Mouse (Mus musculus) ovary, postnatal 10 days (tissue): ENCODE results near the gene Aldh16a1.
"Not testable (repeated sequence)": the region's sequence is repeated elsewhere in the genome, so short reads cannot be mapped to it uniquely, and the experiment has no call there.

Source experiments
- DNase-seq: peaks from one replicate; pipeline ENCODE4 v3.0.0; 2022; ENCODE audit warnings: low spot score

The Aldh16a1 gene

DNA sequence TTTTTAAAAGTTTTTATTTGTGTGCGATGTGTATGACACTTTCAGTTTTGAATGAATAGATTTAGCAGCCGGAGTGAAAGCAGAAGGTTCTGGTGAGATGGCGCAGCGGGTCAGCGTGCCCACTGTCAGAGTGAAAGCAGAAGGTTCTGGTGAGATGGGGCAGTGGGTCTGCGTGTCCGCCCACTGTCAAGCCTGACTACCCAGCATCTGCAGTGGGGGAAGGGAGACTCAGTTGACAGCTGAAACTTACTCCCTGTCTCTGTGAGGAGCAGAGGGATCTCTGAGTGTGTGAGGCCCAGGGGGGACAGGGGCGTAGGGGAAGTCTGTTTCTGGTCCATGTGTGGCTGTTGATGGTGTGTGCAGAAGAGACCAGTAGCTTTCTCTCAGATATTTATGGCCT lies 36.8 kb downstream of the Aldh16a1 start:
- DNase-seq = no peak

DNA sequence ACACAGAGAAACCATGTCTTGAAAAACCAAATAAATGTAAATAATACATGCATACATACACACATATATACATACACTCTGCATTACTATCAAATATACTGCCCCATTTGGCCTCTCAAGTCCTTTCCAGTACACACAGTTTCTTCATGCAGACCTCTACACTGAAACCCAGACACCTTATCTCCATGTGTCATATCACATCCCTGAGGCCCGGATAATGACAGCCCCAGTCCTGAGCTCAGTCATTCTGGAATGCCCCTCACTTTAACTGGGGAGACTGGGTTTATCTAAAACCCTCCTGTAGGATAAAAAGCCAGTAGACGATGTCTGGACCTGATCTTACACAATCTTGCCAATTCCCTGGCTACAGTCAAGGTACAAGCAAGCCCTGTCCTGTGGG lies 40.9 kb downstream of the Aldh16a1 start:
- no peak for DNase-seq

DNA sequence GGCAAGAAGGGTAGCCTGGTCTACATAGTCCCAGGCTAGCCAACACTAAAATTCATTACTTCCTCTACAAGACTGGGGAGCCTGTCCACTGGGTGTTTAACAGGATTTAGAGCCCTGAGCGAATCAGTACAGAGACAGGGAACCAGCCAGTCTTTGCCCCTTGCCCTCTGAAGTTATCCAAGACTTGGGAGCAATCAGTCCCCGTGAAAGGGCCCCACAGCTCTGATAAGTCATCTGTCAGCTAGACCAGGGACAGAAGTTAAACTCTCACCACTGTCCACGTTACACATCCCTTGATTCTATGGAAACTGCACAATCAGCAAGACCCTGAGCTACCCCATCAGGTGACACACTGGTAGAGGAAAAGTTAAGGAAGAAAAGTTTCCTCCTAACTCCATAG lies 41.9 kb downstream of the Aldh16a1 start:
- no peak for DNase-seq

DNA sequence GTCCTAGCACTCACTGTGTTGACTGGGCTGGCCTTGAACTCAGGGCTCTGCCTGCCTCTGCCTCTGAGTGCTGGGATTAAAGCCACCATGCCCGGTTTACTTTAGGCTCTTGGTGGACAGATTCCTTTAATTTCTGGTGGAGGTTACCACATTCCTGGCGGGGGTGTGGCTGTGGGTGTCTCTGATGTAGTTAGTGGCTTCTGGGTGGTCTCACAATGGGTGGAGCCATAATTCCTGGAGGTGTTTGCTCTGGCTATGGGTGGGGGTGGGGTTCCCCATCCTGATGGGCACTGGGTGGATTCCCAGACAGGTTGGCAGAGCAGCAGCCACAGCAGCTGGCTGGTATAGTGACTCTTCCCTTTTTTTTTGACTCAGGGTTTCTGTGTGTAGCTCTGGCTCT lies 42.4 kb downstream of the Aldh16a1 start:
- no peak for DNase-seq

DNA sequence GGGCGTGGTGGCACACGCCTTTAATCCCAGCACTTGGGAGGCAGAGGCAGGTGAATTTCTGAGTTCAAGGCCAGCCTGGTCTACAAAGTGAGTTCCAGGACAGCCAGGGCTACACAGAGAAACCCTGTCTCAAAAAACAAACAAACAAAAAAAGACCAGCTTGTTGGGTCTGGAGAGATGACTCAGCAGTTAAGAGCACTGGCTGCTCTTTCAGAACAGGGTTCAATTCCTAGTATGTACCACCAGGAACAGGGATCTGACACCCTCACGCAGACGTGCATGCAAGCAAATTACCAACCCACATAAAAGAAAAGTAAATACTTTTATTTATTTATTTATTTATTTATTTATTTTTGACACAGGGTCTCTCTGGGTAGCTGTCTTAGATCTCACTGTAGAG lies 44.3 kb downstream of the Aldh16a1 start:
- not testable (repeated sequence) for DNase-seq

DNA sequence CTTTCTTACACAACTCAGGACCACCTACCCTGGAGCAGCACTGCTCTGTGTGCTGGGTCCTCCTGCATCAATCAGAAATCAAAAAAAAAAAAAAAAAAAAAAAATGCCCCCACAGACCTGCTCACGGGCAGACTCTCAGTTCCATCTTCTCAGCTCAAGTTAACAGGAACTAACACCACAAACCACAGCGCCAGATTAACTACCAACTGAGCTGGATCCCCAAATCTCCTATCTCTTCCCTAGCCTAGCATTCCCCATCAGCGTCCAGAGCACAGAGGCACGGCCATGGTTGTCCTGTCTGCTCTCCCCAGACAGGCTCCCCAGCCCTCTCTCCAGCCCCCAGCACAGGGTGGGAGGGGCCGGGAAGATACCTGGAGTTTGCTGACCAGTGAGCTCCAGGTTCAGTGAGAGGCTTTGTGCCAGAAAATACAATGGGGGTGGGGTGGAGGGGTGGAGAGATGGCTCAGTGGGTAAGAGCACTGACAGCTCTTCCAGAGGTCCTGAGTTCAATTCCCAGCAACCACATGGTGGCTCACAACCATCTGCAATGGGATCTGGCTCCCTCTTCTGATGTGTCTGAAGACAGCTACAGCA lies 47.2 kb downstream of the Aldh16a1 start:
- DNase-seq = no peak

DNA sequence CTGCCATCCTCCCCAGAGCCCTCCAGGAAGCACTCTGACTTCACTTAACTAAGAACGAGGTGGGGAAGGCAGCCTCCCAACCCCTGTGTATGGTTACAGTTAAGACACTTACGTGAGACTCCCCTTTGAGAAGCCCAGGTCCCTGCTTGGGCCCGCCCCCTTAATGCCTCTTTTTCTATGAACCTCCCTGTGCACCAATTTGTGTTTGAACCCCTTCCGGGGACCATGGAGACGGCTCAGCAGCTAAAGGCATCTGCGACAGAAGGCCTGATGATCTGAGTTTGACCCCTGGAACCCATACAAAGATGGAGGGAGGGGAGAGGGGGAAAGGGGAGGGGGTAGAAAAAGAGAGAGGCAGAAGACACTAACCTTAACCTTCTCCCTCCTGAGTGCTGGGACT lies 47.9 kb downstream of the Aldh16a1 start:
- DNase-seq = no peak

DNA sequence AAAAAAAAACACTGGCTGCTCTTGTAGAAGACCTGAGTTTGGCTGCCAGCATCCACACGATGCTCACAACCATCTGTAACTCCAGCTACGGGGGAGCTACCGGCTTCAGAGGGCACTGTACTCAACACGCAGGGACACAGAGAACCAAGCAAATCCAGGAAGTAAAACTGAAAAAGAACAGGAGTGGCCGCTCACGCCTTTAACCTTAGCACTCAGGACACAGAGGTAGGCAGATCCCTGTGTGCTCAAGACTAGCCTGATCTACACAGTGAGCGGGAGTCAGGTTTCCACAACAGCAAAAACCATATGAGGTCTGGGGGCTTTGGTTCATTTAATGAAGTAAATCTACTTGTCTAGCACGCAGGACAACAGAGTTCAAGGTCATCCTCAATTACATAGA lies 48.9 kb downstream of the Aldh16a1 start:
- no peak for DNase-seq

DNA sequence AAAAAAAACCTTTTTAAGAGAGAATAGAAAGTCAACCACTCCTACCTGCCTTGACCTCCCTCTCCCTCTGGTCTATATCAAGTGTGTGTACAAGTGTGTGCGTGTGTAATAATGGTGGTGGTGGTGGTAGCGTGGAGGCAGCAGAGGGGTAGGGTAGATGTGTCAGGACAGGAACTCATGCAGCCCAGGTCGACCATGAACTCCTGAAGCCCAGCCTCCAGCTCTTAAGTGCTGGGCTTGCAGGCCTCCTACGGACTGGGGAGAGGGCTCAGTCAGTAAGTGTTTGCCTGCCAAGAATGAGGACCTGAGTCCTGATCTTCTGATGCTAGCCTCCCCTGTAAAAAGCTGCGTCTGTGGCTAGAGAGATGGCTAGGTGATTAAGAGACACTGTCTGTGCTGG lies 49.4 kb downstream of the Aldh16a1 start:
- no peak for DNase-seq

DNA sequence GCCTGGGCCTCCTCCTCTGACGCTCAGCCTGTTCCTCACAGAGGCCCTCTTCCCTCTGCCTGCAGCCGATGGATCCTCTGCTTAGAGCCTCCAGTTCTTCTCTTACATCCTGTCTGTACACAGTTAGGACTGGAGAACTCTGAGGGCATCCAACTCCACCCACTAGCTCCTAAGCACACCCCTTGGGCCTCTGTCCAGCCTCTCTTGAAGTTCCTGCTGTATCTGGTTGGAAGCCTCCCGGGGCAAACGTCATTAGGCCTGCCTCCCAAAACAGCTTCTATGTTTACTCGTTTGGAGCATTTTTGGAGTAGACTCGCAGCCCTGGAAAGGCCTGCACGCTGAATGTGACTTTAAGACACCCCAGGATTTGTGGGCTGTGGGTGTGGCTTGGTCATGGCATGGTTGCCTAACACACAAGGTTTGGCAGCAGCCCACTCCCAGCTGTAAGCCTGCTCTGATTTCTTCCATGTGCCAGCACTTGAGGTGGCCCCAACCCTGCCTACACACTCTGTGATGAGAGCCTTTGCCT lies 50.7 kb downstream of the Aldh16a1 start, which contains the start of gene Fcgrt:
Fcgrt (minus strand) TSS at position 200 of the 529 bp plus-strand sequence.
- DNase-seq = peak; percentile 70

DNA sequence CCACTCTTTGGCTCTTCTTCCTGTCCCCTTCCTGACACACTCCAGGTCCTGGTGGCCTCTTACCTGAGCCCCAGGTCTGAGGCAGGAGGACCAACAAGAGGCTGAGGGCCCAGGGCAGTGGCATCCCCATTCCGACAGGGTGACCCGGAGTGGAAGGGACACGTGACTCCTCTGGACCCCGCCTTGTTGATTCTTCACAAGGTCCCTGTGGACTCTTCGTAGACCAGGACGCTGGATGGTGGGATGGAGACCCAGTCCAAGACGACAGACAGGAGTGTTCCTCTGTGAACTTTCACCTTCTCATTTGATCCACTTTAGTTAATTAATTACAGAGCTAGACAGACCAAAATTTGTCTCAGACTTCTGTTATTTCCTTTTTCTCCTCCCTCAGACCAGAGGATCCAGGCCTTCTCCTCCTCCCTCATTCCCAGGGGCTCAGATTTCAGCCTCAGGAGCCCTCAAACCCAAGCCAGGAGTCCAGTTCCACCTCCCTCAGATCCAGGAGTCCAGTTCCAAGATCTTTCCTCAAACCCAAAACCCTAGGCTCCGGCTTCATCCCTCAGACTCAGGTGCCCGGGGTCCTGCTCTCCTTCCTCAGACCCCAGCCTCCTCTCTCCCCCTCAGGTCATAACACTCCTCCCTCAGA lies 51.3 kb downstream of the Aldh16a1 start:
- DNase-seq = no peak

DNA sequence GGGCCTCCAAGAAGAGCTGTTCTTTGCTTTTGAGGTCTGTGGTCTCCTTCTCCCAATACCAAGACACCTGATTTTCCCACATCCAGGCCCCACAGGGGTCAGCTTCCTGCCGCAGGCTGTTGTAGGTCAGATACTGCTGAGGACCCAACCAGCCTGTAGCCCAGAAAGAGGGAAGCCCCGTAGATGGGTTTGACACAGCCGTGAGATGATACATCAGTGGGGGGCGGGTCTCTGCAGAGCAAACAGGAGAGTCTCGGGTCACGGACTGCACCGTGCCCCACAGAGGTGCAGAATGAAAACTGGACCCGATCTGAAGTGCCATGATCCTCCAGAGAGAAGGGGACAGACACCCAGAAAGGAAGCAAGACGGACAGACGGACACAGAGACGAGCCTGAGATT lies 51.9 kb downstream of the Aldh16a1 start:
- DNase-seq = no peak

DNA sequence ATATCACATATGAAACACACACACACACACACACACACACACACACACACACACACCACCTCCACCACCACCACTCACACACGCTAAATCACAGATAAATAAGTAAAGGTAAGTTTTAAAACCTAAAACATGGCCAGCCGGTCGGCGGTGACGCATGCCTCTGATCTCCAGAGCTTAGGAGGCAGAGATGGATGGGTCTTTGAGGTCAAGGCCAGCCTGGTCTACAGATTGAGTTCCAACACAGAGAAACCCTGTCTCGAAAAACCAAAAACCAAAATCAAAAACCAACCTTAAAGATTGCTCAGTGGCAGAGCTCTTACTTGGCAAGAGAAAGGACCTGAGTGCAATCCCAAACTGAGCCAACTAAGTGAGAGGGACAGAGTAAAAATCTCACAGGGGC lies 54.3 kb downstream of the Aldh16a1 start:
- no peak for DNase-seq

DNA sequence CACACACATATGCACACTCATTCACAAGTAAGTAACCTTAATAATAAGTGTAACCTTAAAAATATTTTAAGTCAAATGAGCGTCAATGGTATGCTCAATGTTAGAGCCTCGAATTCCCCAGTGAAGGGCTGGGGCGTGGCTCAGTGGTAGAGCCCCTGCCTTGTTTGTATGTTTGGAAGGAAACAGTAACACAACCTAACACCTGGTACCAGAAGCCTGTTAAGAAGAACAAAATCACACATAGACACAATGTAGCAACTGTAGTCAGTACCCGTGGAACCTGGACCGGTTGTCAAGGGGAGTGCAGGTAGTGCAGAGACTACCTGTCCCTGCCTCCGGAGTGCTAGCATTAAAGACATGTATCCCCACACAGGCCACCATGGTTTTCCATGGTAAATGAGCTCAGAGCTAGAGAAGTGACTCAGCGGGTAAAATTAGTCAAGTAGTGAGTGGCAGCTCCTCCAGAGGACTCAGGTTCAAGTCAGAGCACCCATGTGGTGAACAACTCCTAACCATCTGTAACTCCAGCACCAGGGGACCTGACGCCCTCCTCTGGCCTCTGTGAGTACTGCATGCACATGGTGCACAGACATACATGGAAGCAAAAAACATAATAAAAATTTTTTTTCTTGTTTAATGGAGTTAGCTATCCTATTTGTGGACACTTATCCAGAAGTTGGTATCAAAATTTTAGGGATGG lies 55.7 kb downstream of the Aldh16a1 start:
- DNase-seq = no peak

DNA sequence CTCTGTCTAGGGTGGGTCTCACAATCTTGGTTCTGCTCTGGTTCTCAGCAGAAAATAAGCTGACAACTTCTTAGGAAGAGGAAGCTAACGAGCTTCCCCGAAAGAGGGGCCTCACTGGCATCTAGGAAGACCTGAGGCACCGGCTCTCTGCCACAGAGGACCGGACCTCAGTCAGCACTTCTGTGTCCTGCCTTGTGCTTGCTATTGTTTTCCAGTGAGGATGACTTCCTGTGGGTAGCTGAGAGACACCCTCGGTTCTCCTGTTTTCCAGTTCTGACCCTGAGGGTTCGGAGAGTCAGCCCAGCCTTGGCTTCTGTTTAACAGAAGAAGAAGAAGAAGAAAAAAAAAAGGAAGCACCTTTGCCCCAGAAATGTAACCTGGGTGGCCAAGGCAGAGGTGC lies 56.9 kb downstream of the Aldh16a1 start:
- DNase-seq = no peak

DNA sequence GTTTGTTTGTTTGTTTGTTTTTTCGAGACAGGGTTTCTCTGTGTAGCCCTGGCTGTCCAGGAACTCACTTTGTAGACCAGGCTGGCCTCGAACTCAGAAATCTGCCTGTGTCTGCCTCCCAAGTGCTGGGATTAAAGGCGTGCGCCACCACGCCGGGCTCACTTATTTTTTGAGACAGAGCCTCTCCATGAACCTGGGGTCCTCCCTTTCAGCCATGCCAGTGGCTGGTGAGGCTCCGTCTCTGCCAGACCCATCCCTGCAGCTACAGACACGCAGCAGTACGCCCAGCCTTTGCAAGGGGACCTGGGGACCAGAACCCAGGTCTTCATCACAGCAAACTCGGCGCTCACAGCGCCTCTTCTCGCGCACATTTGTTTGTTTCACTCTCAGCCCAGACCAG lies 58.4 kb downstream of the Aldh16a1 start:
- DNase-seq = not testable (repeated sequence)

DNA sequence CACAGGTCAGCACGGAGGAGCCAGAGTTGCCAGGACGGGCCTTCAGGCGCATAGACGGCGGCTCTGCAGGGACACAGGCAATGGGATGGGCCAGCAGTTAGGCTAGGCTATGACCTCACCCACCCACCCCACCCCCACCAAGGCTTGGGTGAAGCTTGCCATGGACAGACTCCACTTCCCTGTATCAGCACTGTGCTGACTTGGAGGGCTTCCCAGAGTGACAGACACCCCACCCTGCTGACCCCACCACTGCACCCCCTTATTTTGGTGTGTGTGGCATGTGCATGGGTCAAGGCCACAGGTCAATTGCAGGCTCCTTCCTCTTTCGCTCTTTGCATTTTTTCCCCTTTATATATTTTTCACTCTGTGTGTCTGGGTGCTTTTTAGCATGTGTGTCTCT lies 59.0 kb downstream of the Aldh16a1 start:
- DNase-seq = no peak

DNA sequence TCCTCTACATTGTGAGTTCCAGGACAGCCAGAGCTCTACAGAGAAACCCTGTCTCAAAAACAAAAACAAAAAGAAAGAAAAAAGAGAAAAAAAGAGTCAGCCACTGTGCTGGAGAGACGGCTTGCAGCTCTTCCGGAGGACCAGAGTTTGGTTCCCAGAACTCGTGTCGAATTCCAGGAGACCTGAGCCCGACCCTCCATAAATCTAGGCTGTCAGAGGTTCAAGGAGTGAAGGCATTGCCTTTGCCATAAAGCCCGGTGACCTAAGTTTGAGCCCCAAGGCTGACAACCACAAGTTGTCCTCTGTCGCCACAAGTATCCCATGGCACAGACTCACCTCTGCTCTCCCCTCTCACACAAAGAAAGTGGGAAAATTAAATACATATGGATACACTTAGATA lies 60.3 kb downstream of the Aldh16a1 start:
- no peak for DNase-seq

DNA sequence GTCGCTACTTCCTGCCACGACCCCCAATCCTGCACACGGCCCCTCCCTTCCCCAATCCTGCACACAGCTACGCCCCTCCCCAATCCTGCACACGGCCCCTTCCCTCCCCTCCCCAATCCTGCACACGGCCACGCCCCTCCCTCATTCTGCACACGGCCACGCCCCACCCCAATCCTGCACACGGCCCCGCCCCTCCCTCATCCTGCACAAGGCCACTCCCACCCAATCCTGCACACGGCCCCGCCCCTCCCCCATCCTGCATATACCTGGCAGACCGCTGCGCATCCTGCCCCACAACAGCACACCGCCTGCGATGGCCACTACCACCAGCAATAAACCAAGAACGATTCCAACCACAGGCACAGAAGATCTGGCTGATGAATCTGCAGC lies 60.9 kb downstream of the Aldh16a1 start:
- no peak for DNase-seq

DNA sequence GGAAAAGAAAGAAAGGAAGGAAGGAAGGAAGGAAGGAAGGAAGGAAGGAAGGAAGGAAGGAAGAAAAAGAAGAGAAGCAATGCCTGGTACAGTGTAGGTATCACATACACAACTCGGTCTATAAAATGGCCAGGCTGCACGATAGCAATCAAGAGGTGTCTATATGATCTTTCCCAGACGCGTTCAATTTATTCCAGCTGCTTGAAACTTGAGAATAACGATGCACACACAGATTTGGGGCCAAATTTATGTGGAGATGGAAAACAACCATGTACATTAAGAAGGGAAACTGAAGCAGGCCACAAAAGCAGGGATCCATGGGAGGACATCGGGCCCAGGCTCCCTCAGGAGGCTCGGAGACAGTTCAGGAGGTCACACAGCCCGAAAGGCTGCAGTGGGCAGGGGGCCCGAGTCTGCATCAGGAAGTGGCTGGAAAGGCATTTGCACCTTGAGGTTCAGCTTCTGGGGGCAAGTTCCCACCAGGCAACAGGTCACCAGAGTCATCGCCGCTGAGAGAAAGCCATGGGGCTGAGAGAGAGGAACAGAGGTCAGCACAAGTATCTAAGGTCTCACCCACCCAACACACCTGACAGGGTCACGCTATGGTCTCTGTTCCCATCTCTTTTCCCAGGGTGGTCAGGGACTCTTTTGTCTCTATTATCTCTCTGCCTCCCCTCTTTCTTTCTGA lies 61.4 kb downstream of the Aldh16a1 start:
- no peak for DNase-seq

DNA sequence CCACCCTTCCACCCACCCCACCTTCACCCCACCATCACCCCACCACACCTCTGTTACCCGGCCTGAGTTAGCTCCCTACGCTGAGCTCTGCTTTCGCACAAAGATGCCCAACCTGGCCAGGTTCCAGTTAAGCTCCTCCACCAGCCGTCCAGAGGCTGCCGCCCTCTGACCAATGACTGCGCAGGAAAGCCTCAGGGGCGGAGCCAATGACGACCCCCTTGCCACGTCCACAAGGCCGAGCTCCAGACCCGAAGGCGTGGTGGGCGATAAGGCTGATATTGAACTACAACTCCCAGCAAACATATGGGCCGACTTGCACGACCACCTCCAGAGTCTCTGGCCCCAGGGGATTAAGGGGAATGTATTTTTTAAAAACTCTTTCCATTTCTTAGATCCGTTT lies 62.3 kb downstream of the Aldh16a1 start, which contains the start of gene Rcn3:
Rcn3 (minus strand) TSS at position 174 of the 400 bp plus-strand sequence.
- peak; percentile 74 for DNase-seq
